In genomic region chr12:76328567-76329354, GRCm38 (mm10) we compare ENCODE assay signal across 19 mouse cellular contexts. TPM values are rescaled to one million over a fixed set of nuclear protein-coding genes. Genes with fewer than 3 reads are reported as not detected.
DNase-seq lines count a peak whose midpoint lies in the region; ATAC-seq and TF ChIP-seq lines count a peak whose summit lies in the region.
"Had no signal": no experiment of that assay in that cellular context is flagged by ENCODE, and none has a peak within 500 bp of the region (broad histone marks: within the 10 kb centered on the region; RNA-seq: fewer than 3 reads in every experiment).

No protein-coding gene starts in this region.

- no peaks in the 10 kb centered on the region for H3K36me3 ChIP-seq in spleen, adult 2 months (ENCODE audit: control insufficient read depth, insufficient read depth, low read length)

- DNase-seq in spleen, adult 2 months (ENCODE audit: low read depth in 1 of 2, low spot score in 2 of 2), result peak in 1 of 2 experiments; percentile 12
- DNase-seq in spleen, postnatal 36 days (ENCODE audit: low spot score in 2 of 2), result no peak
- no peak for DNase-seq in layer of hippocampus, adult 9-11 months
- DNase-seq in frontal cortex, adult 2 months (ENCODE audit: extremely low spot score in 1 of 2, low spot score in 1 of 2), result no peak
- DNase-seq: adrenal gland, postnatal 10 days; cerebellum, adult 18-20 months; heart, postnatal 10 days; layer of hippocampus, postnatal 36 days; lung, postnatal 14 days; thymus, adult 18-20 months had no signal

- H3K27me3 ChIP-seq in spleen, adult 2 months (ENCODE audit: control insufficient read depth, insufficient read depth, low read length), result 0 out of 2 replicates have a peak, but pooled peaks cover 4% of the 10 kb centered on the region
- H3K27me3 ChIP-seq: limb, embryonic 15.5 days; midbrain, embryonic 12.5 days had no signal

- no peak for TF ChIP-seq POLR2A in spleen, adult 2 months (IDR thresholded peaks at IDR 0.05; ENCODE audit: low read depth, low read length)
- TF ChIP-seq POLR2A in bone marrow, adult 2 months (IDR thresholded peaks at IDR 0.05; ENCODE audit: borderline replicate concordance, control insufficient read depth, low read depth, low read length), result no peak

- H3K4me3 ChIP-seq in spleen, adult 2 months (ENCODE audit: extremely low read depth, insufficient read depth, insufficient read length), result no peak overlapping the region
- no peak overlapping the region for H3K4me3 ChIP-seq in bone marrow, adult 2 months (replicated peaks; ENCODE audit: control insufficient read depth, low read depth, low read length)
- H3K4me3 ChIP-seq: embryonic facial prominence, embryonic 12.5 days; heart, embryonic 10.5 days; hindbrain, embryonic 12.5 days; limb, embryonic 15.5 days; midbrain, embryonic 12.5 days had no signal

- H3K4me1 ChIP-seq in spleen, adult 2 months (ENCODE audit: control insufficient read depth, insufficient read depth, insufficient read length), result no peaks in the 10 kb centered on the region; the same call in 1 of the 2 replicates
- H3K4me1 ChIP-seq in bone marrow, adult 2 months (ENCODE audit: control insufficient read depth, insufficient read depth, low read length), result no peaks in the 10 kb centered on the region; the same call in 1 of the 2 replicates
- H3K4me1 ChIP-seq: embryonic facial prominence, embryonic 12.5 days; hindbrain, embryonic 12.5 days had no signal

- no peak for TF ChIP-seq CTCF in spleen, adult 2 months (IDR thresholded peaks at IDR 0.05; ENCODE audit: extremely low read depth, insufficient read depth, insufficient read length, insufficient replicate concordance)
- no peak for TF ChIP-seq CTCF in bone marrow, adult 2 months (IDR thresholded peaks at IDR 0.05; ENCODE audit: control insufficient read depth, insufficient read depth, low read length)

- H3K27ac ChIP-seq in spleen, adult 2 months (ENCODE audit: insufficient read depth, low read length), result peak overlapping the region; percentile 45
- H3K27ac ChIP-seq in bone marrow, adult 2 months (ENCODE audit: control insufficient read depth, insufficient read depth, low read depth, low read length, poor library complexity), result peak overlapping the region; percentile 58
- H3K27ac ChIP-seq: embryonic facial prominence, embryonic 12.5 days; heart, embryonic 10.5 days; hindbrain, embryonic 12.5 days; limb, embryonic 15.5 days; midbrain, embryonic 12.5 days had no signal

- WGBS in spleen, adult 2 months, result 67% methylated on average over 6 of the region's 6 CpGs
- 61% methylated on average over 6 of the region's 6 CpGs for WGBS in bone marrow, adult 2 months

- ATAC-seq in megakaryocyte, adult 5-6 weeks (ENCODE audit: poor library complexity, severe bottlenecking), result peak; percentile 65
- no peak for ATAC-seq in inflammation-experienced regulatory T-cells, adult 6 months
- ATAC-seq: forebrain, embryonic 16.5 days had no signal

RNA-seq across cellular contexts. Expression of gene Akap5, which starts 4.1 kb away (rescaled TPM):
- polyA plus RNA-seq in spleen, adult 2 months (2012; rRNA removed), result 0.22 and 0.29 TPM in 2 replicates
- 1.2 and 4.3 TPM in 2 replicates for polyA plus RNA-seq in bone marrow, adult 2 months (2011; ENCODE audit: insufficient read depth, insufficient read length, low replicate concordance, missing spikeins)
- not detected in 2 replicates for total RNA-seq in megakaryocyte, adult 5-6 weeks (2015)
- 0.08 and 0.15 TPM in 2 replicates for total RNA-seq in megakaryocyte, adult 5-6 weeks (2017)
- 41.2 and 42.3 TPM in 2 replicates for polyA plus RNA-seq in frontal cortex, adult 2 months (2012; rRNA removed)
- 1 to 10 TPM; 1.6 to 4.6 (median 3.1) TPM for polyA plus RNA-seq in inflammation-experienced regulatory T-cells, adult 6 months (2017; shearing (Covaris generic))

RNA-seq across cellular contexts. Expression of gene Zbtb25, which starts 40.6 kb away (rescaled TPM):
- polyA plus RNA-seq in spleen, adult 2 months (2012; rRNA removed), result 6.9 and 7.5 TPM in 2 replicates
- polyA plus RNA-seq in bone marrow, adult 2 months (2011; ENCODE audit: insufficient read depth, insufficient read length, low replicate concordance, missing spikeins), result 5.5 and 7.8 TPM in 2 replicates
- total RNA-seq in megakaryocyte, adult 5-6 weeks (2015), result 11.9 and 13.5 TPM in 2 replicates
- total RNA-seq in megakaryocyte, adult 5-6 weeks (2017), result 7.2 and 9.2 TPM in 2 replicates
- 15.9 and 19.0 TPM in 2 replicates for polyA plus RNA-seq in frontal cortex, adult 2 months (2012; rRNA removed)
- 10 to 100 TPM in 2 of 3 experiments, 1 to 10 TPM in 1; 7.2 to 17.0 (median 16.5) TPM for polyA plus RNA-seq in inflammation-experienced regulatory T-cells, adult 6 months (2017; shearing (Covaris generic))

RNA-seq across cellular contexts. Expression of gene Zbtb1, which starts 41.3 kb away (rescaled TPM):
- 2.1 and 2.5 TPM in 2 replicates for polyA plus RNA-seq in spleen, adult 2 months (2012; rRNA removed)
- 3.9 and 5.2 TPM in 2 replicates for polyA plus RNA-seq in bone marrow, adult 2 months (2011; ENCODE audit: insufficient read depth, insufficient read length, low replicate concordance, missing spikeins)
- 8.9 and 11.7 TPM in 2 replicates for total RNA-seq in megakaryocyte, adult 5-6 weeks (2015)
- 9.1 and 10.1 TPM in 2 replicates for total RNA-seq in megakaryocyte, adult 5-6 weeks (2017)
- 3.7 and 3.9 TPM in 2 replicates for polyA plus RNA-seq in frontal cortex, adult 2 months (2012; rRNA removed)
- 10 to 100 TPM; 20.2 to 26.2 (median 25.2) TPM for polyA plus RNA-seq in inflammation-experienced regulatory T-cells, adult 6 months (2017; shearing (Covaris generic))
